Mouse (Mus musculus): ENCODE results near the gene Ulk1.
A peak's percentile ranks its signal among the peaks of the same experiment; 100 is the strongest.
"Not testable (repeated sequence)": the region's sequence is repeated elsewhere in the genome, so short reads cannot be mapped to it uniquely, and the experiment has no call there.

Gene Ulk1

GRCm38 (mm10) chr5:110809667-110810325, at the start of gene Ulk1:
TSS of gene Ulk1 (minus strand) at chr5:110810097.
- DNase-seq (ENCODE audit: low spot score): peak; percentile 99

DNA sequence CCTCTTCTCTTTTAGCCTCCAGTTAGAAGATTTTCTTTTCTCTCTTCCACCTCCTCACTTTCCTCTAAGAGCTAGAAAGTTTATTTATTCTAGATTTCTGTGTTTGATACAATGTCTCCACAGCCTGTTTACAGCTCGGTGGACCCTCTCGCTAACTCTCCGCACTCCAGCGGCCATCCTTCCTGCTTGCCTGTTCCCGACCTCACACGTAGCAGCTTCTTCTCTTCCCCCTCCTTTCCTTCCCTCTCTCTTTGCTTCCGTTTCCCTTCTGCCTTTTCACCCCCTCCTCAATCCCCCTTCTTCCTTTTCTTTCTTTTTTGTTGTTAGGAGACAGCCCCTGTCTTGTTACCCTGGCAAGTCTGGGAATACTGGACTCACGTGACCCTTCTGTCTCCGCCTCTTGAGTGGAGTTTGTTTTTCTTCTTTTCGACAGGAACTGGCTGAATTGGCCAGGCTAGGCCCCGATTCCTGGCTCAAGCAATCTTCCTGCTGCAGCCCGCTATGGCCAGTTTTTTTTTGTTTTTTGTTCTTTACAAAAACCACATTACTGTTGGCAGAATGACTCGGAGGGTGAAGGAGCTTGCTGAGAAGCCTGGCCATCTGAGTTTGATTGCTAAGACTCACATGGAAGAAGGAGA, 49.2 kb upstream of the Ulk1 start:
- peak; percentile 43 for DNase-seq (ENCODE audit: low spot score)

- peak; percentile 23 for DNase-seq (ENCODE audit: low spot score)
Measured at GRCm38 (mm10) chr5:110857091-110857490, 47.2 kb upstream of the Ulk1 start.

DNA sequence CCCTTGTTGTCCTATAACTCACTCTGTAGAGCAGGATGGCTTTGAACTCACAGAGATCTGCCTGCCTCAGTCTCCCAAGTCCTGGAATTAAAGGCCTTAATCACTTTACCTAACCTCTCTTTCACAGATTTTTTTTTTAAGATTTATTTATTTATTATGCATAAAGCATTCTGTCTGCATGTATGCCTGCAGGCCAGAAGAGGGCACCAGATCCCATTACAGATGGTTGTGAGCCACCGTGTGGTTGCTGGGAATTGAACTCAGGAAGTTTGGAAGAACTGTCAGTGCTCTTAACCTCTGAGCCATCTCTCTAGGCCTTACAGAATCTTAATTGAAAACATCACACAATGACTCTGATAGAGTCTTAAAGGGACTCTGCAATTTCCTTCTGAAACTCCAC, 43.1 kb upstream of the Ulk1 start:
- no peak for DNase-seq (ENCODE audit: low spot score)

DNA sequence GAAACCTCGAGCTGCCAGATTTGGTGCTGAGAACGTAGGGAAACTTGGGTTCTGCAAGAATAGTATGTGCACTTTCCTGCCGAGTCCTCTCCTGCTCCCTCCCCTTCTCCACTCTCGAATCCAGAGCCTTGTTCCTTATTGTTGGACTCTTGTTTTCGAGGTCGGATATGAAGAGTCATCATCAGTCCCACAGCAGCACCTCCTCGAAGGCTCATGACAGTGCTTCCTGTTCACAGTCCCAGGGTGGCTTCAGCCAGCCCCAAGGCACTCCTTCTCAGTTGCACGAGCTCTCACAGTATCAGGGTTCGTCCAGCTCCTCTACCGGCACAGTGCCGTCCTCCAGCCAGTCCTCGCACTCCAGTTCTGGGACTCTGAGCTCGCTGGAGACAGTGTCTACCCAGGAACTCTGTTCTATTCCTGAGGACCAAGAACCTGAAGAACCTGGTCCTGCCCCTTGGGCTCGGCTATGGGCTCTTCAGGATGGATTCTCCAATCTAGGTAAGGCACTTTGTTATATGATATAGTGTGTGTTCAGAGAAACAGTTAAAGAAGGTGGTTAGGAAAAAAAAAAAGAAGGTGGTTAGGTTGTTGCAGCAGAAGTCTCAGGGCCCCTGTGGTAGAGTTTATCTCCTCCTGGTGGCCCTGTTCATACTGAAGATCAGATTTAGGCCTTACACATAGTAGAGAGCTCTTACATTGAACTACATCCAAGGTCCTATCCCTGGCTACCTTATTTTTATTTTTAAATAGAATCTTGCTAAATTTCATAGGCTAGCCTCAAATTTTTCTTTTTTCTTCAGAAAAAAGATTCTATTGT, 31.4 kb upstream of the Ulk1 start:
- DNase-seq (ENCODE audit: low spot score): no peak

GRCm38 (mm10) chr5:110840465-110840864, 30.6 kb upstream of the Ulk1 start:
- peak; percentile 74 for DNase-seq (ENCODE audit: low spot score)

DNA sequence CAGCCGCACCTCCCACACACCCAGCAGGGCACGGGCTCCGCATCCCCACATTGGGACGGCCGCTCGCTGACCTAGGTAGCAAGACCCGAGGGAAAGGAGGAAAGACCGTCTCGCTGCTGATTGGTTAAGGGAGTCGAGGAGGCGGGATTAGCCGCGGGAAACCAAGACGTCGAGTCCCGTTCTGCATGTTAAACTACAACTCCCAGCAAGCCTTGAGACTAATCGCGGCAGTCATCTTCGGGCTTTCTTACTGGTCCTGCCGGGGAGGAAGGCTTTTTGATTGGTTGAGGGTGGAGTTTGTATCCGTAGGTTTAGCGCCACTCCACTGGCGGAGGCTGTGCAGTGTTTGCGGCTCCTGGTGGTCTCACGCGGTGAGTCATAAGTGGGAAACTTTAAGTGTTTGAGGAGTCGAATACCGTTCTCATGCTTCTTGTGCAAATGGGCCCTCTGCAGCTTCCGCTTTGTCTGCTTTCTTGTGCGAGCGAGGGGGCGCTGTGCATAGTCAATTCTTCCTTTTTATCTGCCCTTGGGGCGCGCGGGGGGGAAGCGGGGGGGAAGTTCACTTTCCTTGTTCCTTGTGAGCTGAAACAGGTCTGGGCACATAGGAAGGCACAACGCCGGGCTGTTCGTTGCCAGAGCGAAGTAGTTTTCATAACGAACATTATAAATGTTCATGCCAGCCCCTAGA, 29.9 kb upstream of the Ulk1 start, which contains the start of the genes Hscb and Chek2:
Gene Hscb (minus strand): TSS at position 100 of the 688 bp plus-strand sequence.
Gene Chek2 (plus strand): TSS at position 302 of the 688 bp plus-strand sequence.
- DNase-seq (ENCODE audit: low spot score): peak; percentile 100

DNA sequence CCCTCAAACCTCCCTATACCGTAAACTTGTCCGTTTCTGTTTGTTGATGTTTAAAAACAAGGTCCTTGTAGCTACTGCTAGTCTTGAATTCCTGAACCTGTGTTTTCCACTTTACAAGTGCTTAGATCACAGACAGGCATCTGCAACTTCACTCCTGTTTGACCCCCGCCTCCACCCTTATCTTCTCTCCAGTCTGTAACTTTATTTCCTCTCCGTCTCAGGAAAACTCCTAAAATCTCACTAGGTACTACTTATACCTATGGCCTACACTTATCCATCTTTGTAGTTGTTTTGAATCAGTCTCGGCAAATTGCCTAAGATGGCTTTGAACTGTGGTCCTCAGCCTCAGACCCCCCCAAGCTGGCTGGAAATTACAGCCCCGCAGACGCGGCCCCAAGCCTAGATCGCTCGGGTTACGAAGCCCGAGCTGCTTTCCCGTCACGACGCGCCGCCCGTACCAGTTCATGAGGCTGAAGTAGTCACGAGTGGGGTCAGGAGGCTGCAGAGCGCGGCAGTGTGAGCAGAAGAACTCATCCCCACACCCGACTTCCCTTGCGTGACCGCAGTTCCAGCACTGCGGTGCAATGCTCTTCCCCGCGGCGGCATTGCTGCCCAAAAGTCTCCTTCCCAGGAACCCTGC, 29.3 kb upstream of the Ulk1 start:
- DNase-seq (ENCODE audit: low spot score): peak; percentile 23

DNA sequence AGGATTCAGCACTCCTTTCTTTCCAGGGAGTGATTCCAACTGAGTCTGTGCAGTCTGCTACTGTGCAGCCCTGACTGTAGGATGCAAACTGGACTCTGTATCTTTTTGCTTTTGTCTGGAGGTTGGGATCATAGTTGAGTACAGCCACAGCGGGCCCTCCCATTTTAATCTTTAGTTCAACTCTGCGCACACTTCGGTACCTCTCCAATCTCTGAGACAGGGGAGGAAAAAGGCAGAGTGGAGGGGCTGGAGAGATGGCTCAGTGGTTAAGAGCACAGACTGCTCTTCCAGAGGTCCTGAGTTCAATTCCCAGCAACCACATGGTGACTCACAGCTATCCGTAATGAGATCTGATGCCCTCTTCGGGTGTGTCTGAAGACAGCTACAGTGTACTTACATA, 28.1 kb upstream of the Ulk1 start:
- not testable (repeated sequence) for DNase-seq (ENCODE audit: low spot score)

GRCm38 (mm10) chr5:110835959-110836358, 26.1 kb upstream of the Ulk1 start:
- peak; percentile 62 for DNase-seq (ENCODE audit: low spot score)

- DNase-seq (ENCODE audit: low spot score): no peak
Measured at GRCm38 (mm10) chr5:110831036-110831720, 21.3 kb upstream of the Ulk1 start.

DNA sequence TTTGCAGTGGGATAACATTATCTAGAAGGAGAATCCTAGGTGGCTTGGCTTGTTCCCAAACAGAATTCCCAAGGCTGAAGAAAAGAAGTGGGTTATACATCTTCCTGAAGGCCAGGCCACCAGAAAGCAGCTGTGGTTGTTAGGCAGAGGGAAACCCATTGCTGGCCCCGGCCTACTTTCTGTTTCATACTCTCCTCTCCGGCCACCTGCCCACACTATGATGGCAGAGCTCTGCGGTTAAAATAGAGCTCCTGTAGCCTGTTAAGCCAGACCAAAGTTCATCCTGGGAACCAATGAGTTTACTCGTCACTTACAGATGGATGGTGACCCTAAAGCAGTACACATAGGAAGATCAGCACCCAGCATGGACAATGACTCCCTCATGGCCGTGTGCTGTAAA, 17.7 kb upstream of the Ulk1 start:
- no peak for DNase-seq (ENCODE audit: low spot score)

- DNase-seq (ENCODE audit: low spot score): no peak
Measured at GRCm38 (mm10) chr5:110826781-110827495, 17.0 kb upstream of the Ulk1 start.

DNA sequence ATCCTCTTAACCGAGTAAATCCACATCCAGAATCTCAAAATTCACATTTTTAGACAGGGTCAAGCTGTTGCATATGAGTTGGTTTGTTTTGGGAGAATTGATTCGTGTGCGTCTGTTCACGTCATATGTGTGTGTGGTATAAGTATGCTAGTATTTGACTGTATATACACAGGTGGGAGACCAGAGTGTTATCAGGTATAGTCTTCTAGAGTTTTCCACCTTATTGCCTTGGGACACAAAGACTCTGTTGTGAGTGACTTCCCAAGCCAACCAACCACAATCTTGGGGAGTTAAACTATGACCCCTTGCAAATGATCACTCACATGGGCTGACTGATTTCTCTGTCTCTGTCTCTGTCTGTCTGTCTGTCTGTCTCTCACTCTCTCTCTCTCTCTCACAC, 14.5 kb upstream of the Ulk1 start:
- DNase-seq (ENCODE audit: low spot score): no peak

DNA sequence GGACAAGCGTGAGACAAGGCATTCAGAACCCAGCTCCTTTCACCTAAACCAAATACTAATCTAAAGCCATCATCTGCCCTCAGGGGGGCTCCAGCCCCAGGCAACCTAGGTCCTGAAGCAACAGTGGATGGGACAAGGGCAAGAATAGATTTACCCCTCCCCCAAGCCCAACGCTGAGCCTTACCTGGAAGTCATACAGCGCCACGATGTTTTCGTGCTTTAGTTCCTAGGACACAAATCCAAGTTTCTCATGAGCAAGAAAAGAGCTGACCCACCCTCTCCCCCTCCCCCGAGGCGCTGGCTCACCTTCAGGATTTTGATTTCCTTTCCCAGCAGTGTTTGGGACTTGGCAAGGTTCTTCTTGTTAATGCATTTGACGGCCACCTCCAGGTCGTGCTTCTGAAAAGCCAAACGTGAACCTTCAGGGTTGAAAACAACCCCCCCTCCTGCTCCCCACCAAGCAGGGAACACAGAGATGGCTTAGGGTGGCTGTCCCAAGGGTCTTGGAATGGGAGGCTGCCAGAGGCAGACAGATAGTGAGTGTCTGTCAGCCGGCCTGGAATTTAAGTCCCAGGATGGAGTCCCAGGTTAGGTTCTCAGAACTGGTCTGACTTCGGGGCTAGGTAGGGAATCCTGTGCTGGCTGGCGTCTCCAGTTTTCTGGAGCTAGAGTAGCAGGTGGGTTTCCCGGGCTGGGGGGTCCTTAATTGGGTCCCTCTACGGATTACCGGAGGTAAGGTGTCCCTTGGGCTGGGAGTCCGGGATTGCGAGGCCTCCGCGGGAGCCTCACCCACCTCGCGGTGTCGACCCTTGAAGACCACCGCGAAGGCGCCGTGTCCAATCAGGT, 853 bp downstream of the Ulk1 start:
- DNase-seq (ENCODE audit: low spot score): peak; percentile 51

- DNase-seq (ENCODE audit: low spot score): peak; percentile 90
Measured at GRCm38 (mm10) chr5:110808061-110808631, 1.8 kb downstream of the Ulk1 start.

DNA sequence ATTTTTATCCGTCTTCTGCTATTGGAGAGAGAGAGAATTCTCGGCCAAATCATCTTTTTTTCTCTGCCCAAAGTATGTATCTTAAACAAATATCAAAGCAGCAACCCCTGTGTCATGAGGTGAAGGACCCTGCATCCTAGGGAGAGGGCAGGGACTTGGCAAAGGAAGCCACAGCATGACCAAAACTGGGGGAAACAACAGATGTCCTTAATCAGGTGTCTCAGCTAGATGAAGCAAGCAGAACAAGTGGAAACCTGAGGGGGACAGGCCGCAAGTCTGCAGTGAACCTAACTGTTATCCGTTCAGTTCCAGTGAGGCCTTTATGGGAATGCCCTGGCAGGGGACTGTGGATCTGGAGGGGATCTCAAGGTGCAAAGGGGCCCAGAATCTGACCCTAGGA, 2.4 kb downstream of the Ulk1 start:
- no peak for DNase-seq (ENCODE audit: low spot score)

DNA sequence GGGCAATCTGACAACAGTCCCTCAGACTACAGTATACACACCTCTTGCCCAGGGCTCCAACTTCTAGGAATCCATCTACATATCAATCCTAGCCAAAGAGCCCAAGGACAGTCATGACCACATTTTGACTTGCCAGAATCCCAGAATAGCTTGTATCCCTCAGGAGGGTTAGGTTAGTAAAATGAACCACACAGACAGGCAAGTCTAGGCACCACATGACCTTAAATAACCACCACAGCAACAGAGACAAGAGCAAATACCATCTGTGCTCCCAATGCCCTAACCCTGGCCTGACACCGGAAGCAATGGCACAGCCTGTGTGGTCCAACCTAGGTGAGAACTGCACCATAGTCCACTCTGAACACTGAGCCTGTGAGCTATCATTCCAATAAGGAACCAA, 3.2 kb downstream of the Ulk1 start:
- DNase-seq (ENCODE audit: low spot score): no peak

- DNase-seq (ENCODE audit: low spot score): no peak
Measured at GRCm38 (mm10) chr5:110806154-110806553, 3.7 kb downstream of the Ulk1 start.

Measured in embryo, embryonic 10.5 days (tissue).